Mouse (Mus musculus) mouse embryonic stem cell (cell line): ENCODE measurements around the gene Parn.

ENCODE experiments used
- in situ Hi-C, 2 experiments: fragments of 300-500 bp; cut with MboI; formaldehyde crosslinking; loops; 1 replicate in 1 of 2; 3 replicates in 1 of 2; pipeline ENCODE4 v1.14.3; 2019 to 2020; ENCODE audit warnings: low sequenced_read_pairs in 2 of 2, low pct_unique_long_range_greater_than_20kb in 1 of 2, mixed read lengths in 1 of 2; ENCODE audit not compliant: unreplicated experiment in 1 of 2

Parn gene

DNA sequence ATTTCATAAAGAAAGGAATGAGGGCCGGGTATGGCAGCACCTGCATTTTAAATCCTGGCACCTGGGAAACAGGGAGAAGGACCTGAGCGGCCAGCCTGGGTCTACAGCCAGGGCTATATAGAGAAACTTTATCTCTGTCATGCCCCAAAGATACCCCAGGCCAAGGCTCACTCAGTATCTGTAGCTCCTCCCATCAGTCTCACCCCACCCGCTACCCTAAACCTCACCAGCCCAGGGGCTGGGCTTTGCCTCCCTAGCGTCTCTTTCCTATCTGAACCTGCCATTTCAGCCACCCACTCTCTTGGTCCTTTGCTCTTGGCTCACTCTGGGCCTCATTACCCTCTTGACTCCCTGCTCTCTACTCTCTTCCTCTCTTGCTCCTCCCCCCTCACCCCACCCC, 92.7 kb downstream of the Parn start:
- in situ Hi-C loops, result no loop called here

DNA sequence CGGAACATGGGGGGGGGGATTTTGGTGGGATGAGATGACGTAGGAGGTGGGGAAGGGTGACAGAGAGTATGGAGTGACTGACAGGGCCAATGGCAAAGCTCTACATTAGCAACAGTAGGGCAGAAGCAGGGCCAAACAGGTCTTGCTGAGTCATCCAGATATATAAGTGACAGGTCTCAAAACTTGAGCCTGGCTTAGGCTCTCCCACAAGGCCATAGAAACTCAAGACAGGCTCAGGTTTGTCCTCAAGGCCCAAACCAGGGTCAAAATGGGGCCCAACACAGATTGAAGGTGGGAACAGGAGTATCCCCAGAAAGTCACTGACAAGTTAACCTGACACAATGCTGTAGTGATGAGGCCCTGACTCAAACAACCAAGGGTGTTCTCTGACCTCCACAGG, 99.7 kb downstream of the Parn start:
- in situ Hi-C loops, result no loop called here

- in situ Hi-C loops, result no loop called here
These were observed 100.4 kb downstream of the Parn start for GRCm38 (mm10) chr16:13567614-13568013.

GRCm38 (mm10) chr16:13566351-13566750, 101.6 kb downstream of the Parn start:
- in situ Hi-C loops, result no loop called here

- in situ Hi-C loops, result no loop called here
These were observed 102.7 kb downstream of the Parn start for GRCm38 (mm10) chr16:13565291-13565690.

DNA sequence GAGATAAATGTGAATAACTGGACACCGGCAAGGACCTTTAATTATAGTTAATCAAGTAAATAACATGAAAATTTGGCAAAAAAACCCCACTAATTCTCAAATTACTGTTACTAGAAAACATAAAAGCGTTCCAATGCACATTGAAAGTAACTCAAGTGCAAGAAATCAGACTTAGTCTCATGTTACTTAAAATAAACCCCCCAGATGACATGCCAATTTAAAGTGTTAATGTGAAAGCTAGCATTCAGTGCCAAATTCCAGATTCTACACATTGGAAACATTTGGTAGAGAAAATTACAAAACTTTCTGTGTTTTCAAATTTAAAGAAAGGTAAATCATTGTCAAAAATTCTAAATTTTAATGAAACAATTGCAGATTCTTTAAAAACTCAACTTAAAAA, 110.2 kb downstream of the Parn start:
- in situ Hi-C loops, result no loop called here

- in situ Hi-C loops, result no loop called here
These were observed 111.0 kb downstream of the Parn start for GRCm38 (mm10) chr16:13556954-13557470.

DNA sequence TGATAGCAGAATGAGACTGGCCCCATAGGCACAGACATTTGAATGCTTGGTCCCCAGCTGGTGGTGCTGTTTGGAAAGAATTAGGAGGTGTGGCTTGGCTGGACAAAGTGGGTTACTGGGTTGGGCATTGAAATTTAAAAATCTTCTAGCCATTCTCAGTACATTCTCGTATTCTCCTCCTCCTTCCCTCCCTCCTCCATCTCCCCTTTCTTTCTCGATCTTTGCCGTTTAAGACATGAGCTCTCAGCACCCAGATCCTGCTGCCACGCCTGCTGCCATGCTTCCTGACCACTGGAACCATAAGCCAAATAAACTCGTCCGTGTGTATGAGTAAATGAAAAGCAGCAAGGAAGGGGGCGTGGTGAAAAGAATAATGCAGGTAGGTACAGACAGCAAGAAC, 111.5 kb downstream of the Parn start:
- in situ Hi-C loops, result no loop called here

DNA sequence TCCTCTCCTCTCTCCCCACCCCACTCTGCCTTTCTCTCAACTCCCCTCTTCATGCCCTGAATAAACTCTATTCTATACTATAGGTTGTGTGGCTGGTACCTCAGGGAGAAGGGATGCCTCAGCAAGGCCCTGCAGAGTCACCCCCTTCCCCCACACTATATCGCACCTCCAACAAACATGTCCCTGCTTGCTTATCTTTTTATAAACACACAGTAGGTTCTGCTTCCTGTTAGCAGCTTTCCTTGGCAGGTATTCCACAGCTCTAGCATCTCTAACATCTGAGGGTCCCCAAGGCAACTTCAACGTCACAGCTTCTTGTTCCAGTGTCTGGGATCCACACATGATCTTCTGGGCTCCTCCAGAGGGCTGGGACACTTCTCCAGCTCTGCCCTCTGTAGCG, 117.3 kb downstream of the Parn start:
- in situ Hi-C loops, result no loop called here

- in situ Hi-C loops, result no loop called here
These were observed 118.0 kb downstream of the Parn start for GRCm38 (mm10) chr16:13549976-13550375.

DNA sequence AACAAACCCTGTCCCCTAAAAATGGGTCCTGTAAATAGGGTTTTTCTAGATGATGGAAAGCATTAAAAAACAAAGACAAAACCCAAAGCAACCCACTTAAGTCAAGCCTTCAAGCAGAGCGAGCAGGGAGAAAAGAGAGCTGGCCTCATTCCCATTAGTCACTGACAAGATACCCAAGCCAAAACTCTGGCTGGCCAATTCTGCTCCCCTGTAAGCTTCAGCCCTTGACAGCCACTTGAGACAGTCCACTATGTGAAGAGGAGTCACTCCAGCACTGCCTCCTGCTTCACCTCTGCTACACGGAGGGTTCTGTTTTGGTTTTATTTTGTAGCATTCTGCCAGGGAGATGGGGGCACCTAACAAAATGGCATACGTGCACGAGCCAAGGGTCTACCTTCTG, 126.2 kb downstream of the Parn start:
- in situ Hi-C loops, result no loop called here

DNA sequence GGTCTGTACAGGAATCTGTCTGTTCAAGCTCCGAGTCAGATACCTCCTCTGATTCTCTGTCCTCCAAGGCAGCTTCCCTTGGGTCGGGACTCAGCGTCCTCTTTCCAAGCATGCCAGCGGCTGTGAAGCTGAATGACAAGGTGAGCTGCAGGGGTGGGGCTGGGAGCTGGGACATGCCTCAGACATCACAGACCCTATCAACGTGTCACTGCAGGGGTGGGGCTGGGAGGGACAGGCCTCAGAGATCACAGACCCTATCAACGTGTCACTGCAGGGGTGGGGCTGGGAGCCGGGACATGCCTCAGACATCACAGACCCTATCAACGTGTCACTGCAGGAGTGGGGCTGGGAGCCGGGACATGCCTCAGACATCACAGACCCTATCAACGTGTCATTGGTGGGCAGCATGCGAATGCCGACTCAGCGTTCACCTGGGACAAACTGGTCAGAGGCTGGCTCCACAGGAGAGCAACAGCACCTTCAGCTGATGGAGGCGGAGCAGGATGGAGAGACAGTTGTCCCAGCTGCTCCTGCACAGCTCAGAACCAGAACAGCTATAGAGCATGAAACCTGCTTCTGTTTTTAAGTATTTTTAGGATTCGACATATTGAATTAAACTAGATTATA, 126.7 kb downstream of the Parn start:
- in situ Hi-C loops, result no loop called here

DNA sequence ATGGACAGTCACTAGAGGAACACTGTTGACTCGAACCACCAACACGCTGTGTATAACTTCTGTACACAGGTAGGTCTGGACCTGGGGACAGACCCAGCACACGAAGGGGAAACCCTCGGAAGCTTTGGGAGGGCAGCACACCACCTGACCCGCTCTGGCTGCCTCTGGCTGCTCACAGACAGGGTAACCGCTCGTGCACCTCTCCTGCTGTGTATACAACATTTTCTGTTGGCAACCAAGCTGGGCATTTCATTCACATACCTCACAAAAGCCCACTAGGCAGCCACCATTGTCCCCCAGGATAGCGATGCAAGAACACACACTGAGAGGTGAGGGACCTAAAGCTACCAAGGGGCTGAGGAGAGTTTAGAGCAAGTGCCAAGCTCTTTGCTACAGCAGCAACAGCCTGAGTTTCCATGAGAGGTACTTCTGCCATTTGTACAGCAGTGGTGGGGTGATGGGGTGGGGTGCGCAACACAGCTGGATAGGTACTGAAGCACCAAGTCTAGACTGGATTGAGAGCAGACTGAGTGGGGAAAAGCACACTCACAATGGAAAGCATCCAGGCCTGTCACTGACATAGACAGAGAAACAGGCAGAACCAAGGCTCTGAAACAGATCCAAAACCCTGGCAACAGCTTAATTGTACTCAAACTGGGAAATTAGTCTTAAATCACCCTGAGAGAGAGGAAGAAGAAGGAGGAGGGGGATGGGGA, 128.9 kb downstream of the Parn start:
- in situ Hi-C loops, result no loop called here

- in situ Hi-C loops, result no loop called here
These were observed 129.6 kb downstream of the Parn start for GRCm38 (mm10) chr16:13538213-13538932.

DNA sequence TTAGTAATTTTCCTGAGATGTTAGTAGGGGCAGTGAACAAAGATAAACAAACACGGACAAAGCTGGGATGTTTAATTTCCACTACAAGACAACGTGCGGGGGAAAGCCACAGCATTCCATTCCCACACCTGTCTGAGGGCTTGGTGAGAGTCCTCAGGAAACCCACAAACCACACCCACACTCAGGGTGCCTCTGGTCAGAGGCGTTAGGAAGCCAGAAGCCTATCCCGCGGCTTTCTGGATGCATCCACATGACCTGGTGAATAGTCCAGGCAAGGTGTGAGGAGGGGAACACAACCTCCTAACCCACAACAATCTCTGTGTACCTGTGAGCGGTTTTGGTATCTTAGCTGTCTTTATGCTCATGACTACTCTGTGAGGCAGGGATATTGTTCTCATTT, 131.6 kb downstream of the Parn start:
- in situ Hi-C loops, result no loop called here

DNA sequence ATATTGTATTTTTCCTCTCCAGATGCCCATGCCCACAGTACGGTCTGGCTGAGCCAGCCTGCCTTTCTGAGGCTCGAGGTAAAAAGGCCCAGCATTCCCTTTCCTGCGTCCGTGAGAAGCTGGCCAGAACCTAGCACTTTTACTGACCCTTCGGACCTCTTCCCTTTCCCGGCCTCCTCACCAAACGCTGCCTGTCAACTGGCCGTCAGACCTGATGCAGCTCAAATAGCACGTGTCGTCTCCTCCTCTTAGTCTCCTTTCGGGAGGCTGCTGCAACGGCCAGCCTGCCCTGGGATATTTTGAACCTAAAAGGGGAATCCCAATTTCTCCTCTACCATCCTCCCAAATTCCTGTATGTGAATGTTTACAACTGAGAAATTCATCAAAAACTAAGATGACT, 132.1 kb downstream of the Parn start:
- in situ Hi-C loops, result no loop called here

DNA sequence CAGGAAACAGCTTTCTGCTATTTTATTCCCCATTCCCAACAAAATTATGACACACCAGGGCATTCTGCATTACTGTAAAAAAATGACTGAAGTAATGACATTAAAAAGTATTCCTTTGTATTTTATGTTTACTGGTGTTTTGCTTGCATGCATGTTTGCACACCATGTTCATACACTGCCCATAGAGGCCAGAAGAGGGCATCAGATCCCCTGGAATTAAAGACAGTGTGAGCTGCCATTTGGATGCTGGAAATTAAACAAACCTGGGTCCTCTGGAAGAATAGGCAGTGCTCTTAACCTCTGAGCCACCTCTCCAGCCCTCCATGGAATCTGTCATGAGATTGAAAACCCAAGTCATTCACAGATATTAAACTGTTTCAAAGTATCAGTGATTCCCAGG, 135.1 kb downstream of the Parn start:
- in situ Hi-C loops, result no loop called here

GRCm38 (mm10) chr16:13531279-13531678, 136.7 kb downstream of the Parn start:
- in situ Hi-C loops, result no loop called here

GRCm38 (mm10) chr16:13521359-13521758, 146.6 kb downstream of the Parn start:
- in situ Hi-C loops, result no loop called here

DNA sequence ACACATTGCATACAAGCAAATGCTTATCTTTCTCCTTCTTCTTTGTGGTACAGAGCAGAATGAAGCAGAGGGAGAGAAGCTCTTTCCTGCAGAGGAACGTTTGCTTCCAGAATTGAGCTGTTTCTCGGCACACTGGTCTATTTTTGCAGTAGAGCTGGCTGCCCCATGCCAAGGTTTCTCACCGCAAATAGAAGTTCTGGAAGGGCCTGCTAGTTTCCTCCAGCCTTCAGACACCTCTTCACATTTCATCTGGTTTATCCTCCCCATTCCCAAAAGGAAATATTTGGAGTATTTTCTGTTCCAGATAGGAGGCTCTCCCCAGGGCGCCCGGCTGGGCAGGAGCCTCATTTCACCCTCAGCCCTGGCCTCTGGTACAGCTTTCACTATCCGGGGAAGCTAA, 147.7 kb downstream of the Parn start:
- in situ Hi-C loops, result no loop called here
